Mouse (Mus musculus) intestine, postnatal 0 days (tissue): ENCODE results near the gene Grem2. TPM values are rescaled to one million over a fixed set of nuclear protein-coding genes. Genes with fewer than 3 reads are reported as not detected.

Experiments used
- ATAC-seq: fragments of 200-750 bp; cut with Nextera tagmentation; 2 replicates; pipeline ENCODE4 v1.8.0; 2017; ENCODE audit warnings: mild to moderate bottlenecking, moderate TSS enrichment, moderate library complexity
- H3K27ac ChIP-seq: fragments of 300-500 bp; sonication (generic); 2 replicates; pipeline ENCODE4 v1.5.1; 2014; ENCODE audit warnings: mild to moderate bottlenecking, low read depth, low read length, moderate library complexity
- H3K27me3 ChIP-seq: fragments of 300-500 bp; sonication (generic); replicated peaks from 2 replicates; pipeline ENCODE4 v1.6.1; 2014; ENCODE audit warnings: low read length, mixed read lengths; ENCODE audit not compliant: control insufficient read depth, insufficient read depth
- H3K36me3 ChIP-seq: fragments of 300-500 bp; sonication (generic); 2 replicates; pipeline ENCODE4 v1.6.1; 2014; ENCODE audit warnings: mild to moderate bottlenecking, moderate library complexity; ENCODE audit not compliant: control insufficient read depth, insufficient read depth
- H3K4me1 ChIP-seq: fragments of 300-500 bp; sonication (generic); replicated peaks from 2 replicates; pipeline ENCODE4 v1.6.1; 2014; ENCODE audit warnings: antibody characterized with exemption, low read length, mixed read lengths; ENCODE audit not compliant: control insufficient read depth, insufficient read depth
- H3K4me2 ChIP-seq: fragments of 300-500 bp; sonication (generic); replicated peaks from 2 replicates; pipeline ENCODE4 v1.6.1; 2014; ENCODE audit warnings: low read depth, mild to moderate bottlenecking, moderate library complexity
- H3K4me3 ChIP-seq: fragments of 300-500 bp; sonication (generic); 2 replicates; pipeline ENCODE4 v1.5.1; 2014; ENCODE audit warnings: low read depth, low read length
- H3K9ac ChIP-seq: fragments of 300-500 bp; sonication (generic); 2 replicates; pipeline ENCODE4 v1.6.1; 2014; ENCODE audit warnings: mild to moderate bottlenecking, low read depth, low read length
- H3K9me3 ChIP-seq: fragments of 300-500 bp; sonication (generic); 2 replicates; pipeline ENCODE4 v1.6.1; 2016; ENCODE audit warnings: mixed run types; ENCODE audit not compliant: control insufficient read depth
- CTCF ChIP-seq: sonication (generic); IDR thresholded peaks from 2 replicates; pipeline ENCODE4 v1.5.1; 2016; ENCODE audit warnings: low read depth, mild to moderate bottlenecking, control low read depth, antibody characterized with exemption, moderate library complexity
- WGBS: fragments of 180-500 bp; shearing (Covaris S2); extraction: QIAGEN DNeasy Blood & Tissue Kit; methylation state at CpG from one replicate; pipeline ENCODE4 v1.1.7; 2014; 5-methylcytosine and 5-hydroxymethylcytosine counted together
- polyA plus RNA-seq: library from polyadenylated mRNA; unstranded; fragments of >200 nt; fragmentation: Nextera tagmentation; extraction: Ambion mirVana; gene quantifications from 2 replicates; pipeline ENCODE4 v1.2.1, GENCODE M21; 2015

The Grem2 gene
- polyA plus RNA-seq, 1 experiment from 2014 or later, result 2.3 TPM

- H3K4me3 ChIP-seq, result no peak overlapping the region
- H3K27ac ChIP-seq, result no peak overlapping the region
- H3K4me1 ChIP-seq, result no peaks in the 10 kb centered on the region
- 17% methylated on average over 8 of the region's 8 CpGs for WGBS
- H3K9me3 ChIP-seq, result no peaks in the 10 kb centered on the region
- TF ChIP-seq CTCF, result no peak
- H3K36me3 ChIP-seq, result no peaks in the 10 kb centered on the region
- ATAC-seq, result no peak
- no peak overlapping the region for H3K9ac ChIP-seq
- H3K27me3 ChIP-seq, result no peaks in the 10 kb centered on the region
- H3K4me2 ChIP-seq, result no peak overlapping the region
These were observed 95.1 kb downstream of the Grem2 start for GRCm38 (mm10) chr1:174826562-174826961.

GRCm38 (mm10) chr1:174811846-174812245, 109.8 kb downstream of the Grem2 start:
- Histone ChIP-seq H3K4me2 (no peak overlapping the region), H3K4me3 (no peak overlapping the region), H3K27me3 (no peaks in the 10 kb centered on the region), H3K9me3 (no peaks in the 10 kb centered on the region), H3K4me1 (no peaks in the 10 kb centered on the region), H3K9ac (no peak overlapping the region), H3K27ac (no peak overlapping the region), H3K36me3 (no peaks in the 10 kb centered on the region)
- no peak for ATAC-seq
- no peak for TF ChIP-seq CTCF
- 67% methylated on average over 4 of the region's 4 CpGs for WGBS

- TF ChIP-seq CTCF, result no peak
- no peaks in the 10 kb centered on the region for H3K27me3 ChIP-seq
- H3K4me3 ChIP-seq, result no peak overlapping the region
- H3K4me2 ChIP-seq, result no peak overlapping the region
- no peaks in the 10 kb centered on the region for H3K36me3 ChIP-seq
- WGBS, result 92% methylated on average over 2 of the region's 2 CpGs
- no peak overlapping the region for H3K27ac ChIP-seq
- no peaks in the 10 kb centered on the region for H3K9me3 ChIP-seq
- no peaks in the 10 kb centered on the region for H3K4me1 ChIP-seq
- no peak for ATAC-seq
- H3K9ac ChIP-seq, result no peak overlapping the region
These were observed 133.0 kb downstream of the Grem2 start for GRCm38 (mm10) chr1:174788617-174789016.
